Mouse (Mus musculus) spleen, adult 2 months (tissue): ENCODE results near the gene Ddrgk1. TPM values are rescaled to one million over a fixed set of nuclear protein-coding genes. Genes with fewer than 3 reads are reported as not detected.

Experiments used
- DNase-seq, 2 experiments: peaks; one replicate each; pipeline versions ENCODE4 v3.0.0 to v3.0.0-alpha.2; 2012 to 2021; ENCODE audit warnings: low spot score in 2 of 2, low read depth in 1 of 2
- H3K27ac ChIP-seq: fragments of 200-500 bp; 2 replicates; pipeline ENCODE4 v1.5.1; 2012; ENCODE audit warnings: low read length, inconsistent platforms; ENCODE audit not compliant: insufficient read depth
- H3K27me3 ChIP-seq: fragments of 200-500 bp; 2 replicates; pipeline ENCODE4 v1.6.1; 2012; ENCODE audit warnings: mild to moderate bottlenecking, moderate library complexity, low read length, inconsistent platforms; ENCODE audit not compliant: control insufficient read depth, insufficient read depth
- H3K36me3 ChIP-seq: fragments of 200-500 bp; 2 replicates; pipeline ENCODE4 v1.6.1; 2012; ENCODE audit warnings: mild to moderate bottlenecking, low read length, inconsistent platforms; ENCODE audit not compliant: control insufficient read depth, insufficient read depth
- H3K4me1 ChIP-seq: fragments of 200-500 bp; 2 replicates; pipeline ENCODE4 v1.6.1; 2011; ENCODE audit warnings: inconsistent platforms; ENCODE audit not compliant: control insufficient read depth, insufficient read depth, insufficient read length
- H3K4me3 ChIP-seq: fragments of 200-500 bp; 2 replicates; pipeline ENCODE4 v1.5.1; 2011; ENCODE audit warnings: mild to moderate bottlenecking, inconsistent platforms; ENCODE audit not compliant: insufficient read depth, insufficient read length; ENCODE audit errors: extremely low read depth
- CTCF ChIP-seq: fragments of 200-500 bp; IDR thresholded peaks from 2 replicates; pipeline ENCODE4 v1.5.1; 2011; ENCODE audit warnings: mild to moderate bottlenecking, inconsistent platforms; ENCODE audit not compliant: insufficient read depth, insufficient read length, insufficient replicate concordance; ENCODE audit errors: extremely low read depth
- POLR2A ChIP-seq: fragments of 200-500 bp; IDR thresholded peaks from 2 replicates; pipeline ENCODE4 v1.6.1; 2011; ENCODE audit warnings: low read depth, low read length, inconsistent platforms
- WGBS: fragments of 180-500 bp; shearing (Covaris S2); methylation state at CpG from one replicate; pipeline ENCODE4 v1.1.7; 2018; 5-methylcytosine and 5-hydroxymethylcytosine counted together
- polyA plus RNA-seq: library from polyadenylated mRNA; depleted of rRNA; stranded (reverse); fragments of >200 nt; gene quantifications from 2 replicates; pipeline ENCODE4 v1.2.3, GENCODE M21; 2012

Ddrgk1 gene
- polyA plus RNA-seq, 1 experiment = 50.4 TPM

GRCm38 (mm10) chr2:130697153-130697810, 32.8 kb upstream of the Ddrgk1 start, which contains the start of gene Slc4a11:
TSS of gene Slc4a11 (minus strand) at chr2:130697519.
- TF ChIP-seq POLR2A (no peak), CTCF (no peak)
- WGBS = under 1% methylated on average over 62 of the region's 65 CpGs
- DNase-seq = peak; percentile 17 to 79

GRCm38 (mm10) chr2:130696700-130697152, 32.3 kb upstream of the Ddrgk1 start:
- Histone ChIP-seq H3K27me3 (no peaks in the 10 kb centered on the region; the same call in 1 of the 2 replicates), H3K36me3 (no peaks in the 10 kb centered on the region), H3K4me3 (peak overlapping the region; percentile 62), H3K27ac (no peak overlapping the region), H3K4me1 (peaks cover 2% of the 10 kb centered on the region)
- TF ChIP-seq POLR2A = no peak
- DNase-seq = peak; percentile 14 to 31
- WGBS = 2% methylated on average over 31 of the region's 31 CpGs

More at GRCm38 (mm10) chr2:130697153-130697810, 32.8 kb upstream of the Ddrgk1 start, which contains the start of gene Slc4a11:
- Histone ChIP-seq H3K4me1 (peaks cover 2% of the 10 kb centered on the region), H3K27me3 (no peaks in the 10 kb centered on the region; the same call in 1 of the 2 replicates), H3K4me3 (peak within 1 kb of the TSS; percentile 62), H3K27ac (no peak within 1 kb of the TSS), H3K36me3 (no peaks in the 10 kb centered on the region)

- no peak for TF ChIP-seq CTCF
- H3K4me1 ChIP-seq = peaks cover 2% of the 10 kb centered on the region
- DNase-seq = no peak
- WGBS = 56% methylated on average over 3 of the region's 3 CpGs
- no peaks in the 10 kb centered on the region for H3K36me3 ChIP-seq
- no peak overlapping the region for H3K4me3 ChIP-seq
- no peaks in the 10 kb centered on the region; the same call in 1 of the 2 replicates for H3K27me3 ChIP-seq
- no peak overlapping the region for H3K27ac ChIP-seq
Observed at GRCm38 (mm10) chr2:130693563-130693962, 29.1 kb upstream of the Ddrgk1 start.

GRCm38 (mm10) chr2:130689011-130689410, 24.6 kb upstream of the Ddrgk1 start:
- DNase-seq = no peak
- Histone ChIP-seq H3K4me3 (no peak overlapping the region), H3K4me1 (no peaks in the 10 kb centered on the region), H3K27ac (no peak overlapping the region), H3K27me3 (no peaks in the 10 kb centered on the region), H3K36me3 (no peaks in the 10 kb centered on the region)
- TF ChIP-seq POLR2A = no peak
- TF ChIP-seq CTCF = no peak
- WGBS = 64% methylated on average over 2 of the region's 2 CpGs

- H3K36me3 ChIP-seq = peaks cover 8% of the 10 kb centered on the region; the same call in 1 of the 2 replicates
- H3K27me3 ChIP-seq = no peaks in the 10 kb centered on the region
- H3K4me1 ChIP-seq = no peaks in the 10 kb centered on the region
- WGBS = 90% methylated on average over 9 of the region's 9 CpGs
- no peak overlapping the region for H3K27ac ChIP-seq
- TF ChIP-seq CTCF = no peak
- no peak for TF ChIP-seq POLR2A
- H3K4me3 ChIP-seq = no peak overlapping the region
- DNase-seq = no peak
Observed at GRCm38 (mm10) chr2:130685426-130685825, 21.0 kb upstream of the Ddrgk1 start.

GRCm38 (mm10) chr2:130681531-130681930, 17.1 kb upstream of the Ddrgk1 start:
- H3K27ac ChIP-seq = no peak overlapping the region
- no peaks in the 10 kb centered on the region for H3K27me3 ChIP-seq
- peaks cover 20% of the 10 kb centered on the region for H3K36me3 ChIP-seq
- DNase-seq = no peak
- H3K4me3 ChIP-seq = no peak overlapping the region
- WGBS = 88% methylated on average over 3 of the region's 3 CpGs
- H3K4me1 ChIP-seq = no peaks in the 10 kb centered on the region
- no peak for TF ChIP-seq CTCF
- no peak for TF ChIP-seq POLR2A

- no peak for TF ChIP-seq POLR2A
- no peak overlapping the region for H3K4me3 ChIP-seq
- DNase-seq = no peak
- H3K27me3 ChIP-seq = no peaks in the 10 kb centered on the region
- no peaks in the 10 kb centered on the region for H3K4me1 ChIP-seq
- peaks cover 33% of the 10 kb centered on the region for H3K36me3 ChIP-seq
- H3K27ac ChIP-seq = peak overlapping the region; percentile 24; the same call in 1 of the 2 replicates
- WGBS = 90% methylated on average over 6 of the region's 6 CpGs
Observed at GRCm38 (mm10) chr2:130679899-130680298, 15.4 kb upstream of the Ddrgk1 start.
